Mouse (Mus musculus) urinary bladder, postnatal 4 days (tissue): ENCODE measurements around the gene Apom.
"Not testable (repeated sequence)": the region's sequence is repeated elsewhere in the genome, so short reads cannot be mapped to it uniquely, and the experiment has no call there.

Source experiments
- DNase-seq, 2 experiments: peaks; one replicate each; pipeline ENCODE4 v3.0.0; 2021 to 2022; ENCODE audit warnings: low spot score in 2 of 2

The Apom gene

DNA sequence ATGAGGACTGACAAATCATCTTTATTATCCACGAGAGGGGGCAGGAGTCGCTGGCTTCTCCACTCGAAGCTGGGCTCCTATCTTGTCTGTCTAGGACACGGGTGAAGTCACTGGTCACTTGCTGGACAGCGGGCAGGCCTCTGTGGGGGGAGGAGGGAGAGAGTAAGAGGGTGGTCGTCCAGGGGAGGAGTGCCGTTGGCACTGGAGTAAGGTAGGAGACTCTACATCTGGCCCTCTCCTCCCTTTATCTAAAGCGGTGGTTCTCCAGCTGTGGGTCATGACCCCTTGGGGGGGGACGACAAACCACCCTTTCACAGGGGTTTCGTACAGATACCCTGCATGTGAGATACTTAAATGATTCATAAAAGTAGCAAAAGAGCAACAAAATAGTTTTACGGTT is 2.9 kb downstream of the Apom start:
- DNase-seq: no peak

DNA sequence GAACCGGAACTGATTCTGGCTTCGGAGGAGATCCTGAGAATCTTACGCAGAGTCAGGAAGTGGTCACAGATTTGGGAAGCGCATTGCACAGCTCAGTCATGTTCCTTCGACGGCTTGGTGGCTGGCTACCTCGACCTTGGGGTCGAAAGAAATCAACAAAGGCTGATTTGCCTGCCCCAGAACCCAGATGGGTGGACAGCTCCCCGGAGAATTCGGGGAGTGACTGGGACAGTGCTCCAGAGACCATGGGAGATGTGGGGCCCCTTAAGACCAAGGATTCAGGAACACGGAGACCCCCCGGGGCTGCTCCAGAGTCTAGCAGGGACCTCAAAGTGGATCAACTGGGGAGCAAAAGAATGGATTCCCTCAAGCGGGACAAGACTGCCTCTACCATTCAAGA is 4.8 kb downstream of the Apom start:
- DNase-seq: no peak

DNA sequence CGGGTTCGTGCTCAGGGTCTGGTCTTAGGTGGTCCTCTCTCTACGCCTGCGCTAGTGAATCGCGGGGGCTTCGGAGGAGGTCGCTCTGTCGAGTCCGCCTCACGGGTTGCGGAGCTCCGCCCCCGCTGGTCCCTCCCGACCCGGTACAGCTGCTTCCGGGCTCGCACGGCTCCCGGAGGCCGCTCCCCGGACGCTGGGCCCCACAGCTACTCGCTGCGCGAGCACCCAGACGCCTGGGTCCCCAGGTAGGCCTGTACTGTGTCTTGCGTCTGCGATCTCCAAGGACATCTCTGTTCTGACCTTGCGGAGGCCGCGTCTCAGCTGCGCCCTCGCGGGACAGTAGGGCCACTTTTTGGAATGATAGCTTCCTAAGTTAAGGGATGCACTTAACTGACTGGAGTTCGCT is 5.6 kb downstream of the Apom start, which contains the start of gene D17H6S53E:
Gene D17H6S53E, plus strand, starts transcription at position 168 of the 406 bp plus-strand sequence.
- DNase-seq: peak in 1 of 2 experiments; percentile 72

DNA sequence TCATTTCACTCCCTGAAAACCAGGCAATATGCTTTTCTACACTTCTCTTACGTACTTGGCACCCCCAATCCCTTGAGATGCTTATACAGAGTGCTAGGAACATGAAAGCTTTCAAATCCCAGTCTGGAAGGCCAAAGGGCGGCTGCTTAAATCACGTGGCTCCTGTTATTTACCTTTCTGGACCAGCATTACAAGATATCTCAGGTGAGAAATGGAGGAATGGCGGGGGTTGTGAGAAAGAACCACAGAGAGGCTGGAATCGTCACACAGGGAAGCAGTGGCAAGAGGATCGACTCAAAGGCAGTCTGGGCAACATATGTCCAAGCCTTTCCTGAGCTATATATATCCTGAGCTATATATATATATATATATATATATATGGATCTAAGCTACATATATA is 6.3 kb downstream of the Apom start:
- DNase-seq: no peak

DNA sequence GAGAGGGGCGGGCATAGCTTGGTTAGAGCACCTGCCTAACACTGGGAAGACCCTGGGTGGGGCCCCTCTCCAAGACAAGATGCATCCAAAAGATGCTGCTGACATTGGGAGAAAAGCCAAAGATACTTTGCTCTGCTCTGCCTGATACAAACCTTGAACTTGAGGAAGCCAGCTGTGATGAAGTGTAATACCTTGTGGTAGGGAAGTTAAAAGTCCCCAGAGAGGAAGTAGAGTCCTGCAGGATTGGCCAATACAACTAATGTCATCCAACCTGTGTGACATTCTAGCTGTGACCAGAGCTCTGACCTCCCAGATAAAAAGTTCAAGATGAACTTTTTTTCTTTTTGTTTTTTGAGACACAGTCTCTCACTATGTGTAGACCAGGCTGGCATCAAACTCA is 6.8 kb downstream of the Apom start:
- no peak for DNase-seq

DNA sequence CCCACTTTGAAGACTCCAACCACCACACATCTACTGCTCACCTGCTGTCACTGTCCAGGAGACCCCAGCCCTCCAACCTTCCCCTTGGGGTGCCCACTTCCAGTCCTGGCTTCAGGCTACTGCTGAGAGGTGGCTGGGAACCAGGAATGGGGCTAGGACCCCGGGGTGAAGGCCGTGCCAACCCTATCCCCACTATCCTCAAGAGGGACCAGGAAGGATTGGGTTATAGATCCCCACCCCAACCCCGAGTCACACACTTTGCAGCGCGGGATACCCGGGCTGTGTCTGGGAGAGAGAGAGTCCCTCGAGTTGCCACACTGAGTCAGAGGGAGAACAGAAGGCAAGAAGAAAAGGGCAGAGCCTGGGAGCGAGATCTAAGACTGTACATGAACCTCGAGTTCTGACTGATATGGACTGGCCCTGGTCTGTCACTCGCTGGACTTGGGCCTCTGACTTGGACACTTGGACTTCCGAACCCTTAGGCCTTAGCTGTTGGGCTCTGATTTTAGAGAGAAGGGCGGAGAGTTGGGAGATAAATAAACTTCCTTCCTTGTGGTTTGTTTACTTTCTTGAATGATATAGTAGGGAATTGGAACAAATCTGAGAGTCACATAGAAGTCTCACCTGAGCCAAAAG is 7.5 kb downstream of the Apom start:
- not testable (repeated sequence) for DNase-seq

DNA sequence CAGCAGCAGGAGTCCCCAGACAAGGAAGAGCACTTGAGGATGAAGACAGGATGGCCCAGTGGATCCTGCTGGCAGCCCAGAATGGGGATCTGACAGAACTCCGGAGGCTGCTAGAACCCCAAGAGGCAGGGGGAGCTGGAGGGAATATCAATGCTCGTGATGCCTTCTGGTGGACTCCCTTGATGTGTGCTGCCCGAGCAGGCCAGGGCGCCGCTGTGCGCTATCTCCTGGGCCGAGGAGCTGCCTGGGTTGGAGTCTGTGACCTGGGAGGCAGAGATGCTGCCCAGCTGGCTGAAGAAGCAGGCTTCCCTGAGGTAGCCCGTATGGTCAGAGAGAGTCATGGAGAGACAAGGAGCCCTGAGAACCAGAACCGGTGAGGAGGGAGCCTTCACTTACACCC is 8.6 kb downstream of the Apom start:
- not testable (repeated sequence) for DNase-seq

DNA sequence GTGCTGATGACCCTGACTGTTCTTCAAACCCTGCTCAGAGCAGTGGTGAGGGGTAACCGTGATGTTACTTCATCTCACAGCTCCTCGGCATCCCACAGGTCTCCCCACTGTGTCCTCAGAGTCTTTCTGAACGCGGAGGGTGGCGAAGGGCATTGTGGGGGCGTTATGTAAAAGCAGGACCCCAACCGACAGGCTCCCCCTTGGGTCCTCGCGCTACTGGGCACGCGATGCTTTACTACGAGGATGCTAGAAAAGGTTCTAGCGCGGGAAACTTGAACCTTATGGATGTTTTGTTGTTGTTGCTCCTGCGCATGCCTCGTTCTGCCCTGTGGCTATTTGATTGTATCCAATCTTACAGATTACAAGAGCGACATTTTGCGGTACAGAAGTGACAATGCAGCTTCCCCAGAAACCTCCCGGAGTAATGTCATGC is 10.0 kb downstream of the Apom start, which contains the start of gene Csnk2b:
Gene Csnk2b, minus strand, starts transcription at position 183 of the 433 bp plus-strand sequence.
- DNase-seq: no peak

DNA sequence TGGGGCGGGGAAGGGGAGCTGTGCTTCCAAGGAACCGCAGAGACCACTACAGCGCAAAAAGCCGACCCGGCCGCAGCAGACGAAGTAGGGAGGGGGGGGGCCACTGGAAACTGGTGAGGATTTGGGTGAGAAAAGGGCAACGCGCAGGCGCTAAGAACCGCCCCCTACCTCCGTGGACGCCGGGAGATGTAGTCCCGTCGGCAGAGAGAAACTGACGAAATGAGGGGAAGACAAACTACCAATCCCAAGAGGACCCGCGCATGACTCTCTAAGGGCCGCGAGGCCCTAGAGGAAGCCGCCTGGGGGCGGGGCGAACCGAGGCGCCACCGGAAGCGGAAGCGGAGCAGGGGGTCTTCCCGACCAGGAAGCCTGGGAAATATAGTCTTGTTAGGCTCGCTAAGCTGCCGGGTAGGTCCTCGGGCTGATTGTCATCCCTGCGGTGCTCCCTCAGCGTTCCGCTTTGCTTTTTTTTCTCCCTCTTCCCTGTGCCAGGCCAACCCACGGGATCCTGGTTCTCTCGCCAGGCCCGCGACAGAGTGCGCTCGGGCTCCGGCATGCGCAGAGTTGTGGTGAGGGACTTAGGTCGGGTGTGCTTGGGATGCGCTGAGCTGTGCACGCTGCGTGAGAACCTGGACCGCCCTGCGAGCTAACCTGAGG is 10.6 kb downstream of the Apom start, which contains the start of gene Gpank1:
Gene Gpank1, plus strand, starts transcription at position 313 of the 657 bp plus-strand sequence.
- peak; percentile 98 for DNase-seq

DNA sequence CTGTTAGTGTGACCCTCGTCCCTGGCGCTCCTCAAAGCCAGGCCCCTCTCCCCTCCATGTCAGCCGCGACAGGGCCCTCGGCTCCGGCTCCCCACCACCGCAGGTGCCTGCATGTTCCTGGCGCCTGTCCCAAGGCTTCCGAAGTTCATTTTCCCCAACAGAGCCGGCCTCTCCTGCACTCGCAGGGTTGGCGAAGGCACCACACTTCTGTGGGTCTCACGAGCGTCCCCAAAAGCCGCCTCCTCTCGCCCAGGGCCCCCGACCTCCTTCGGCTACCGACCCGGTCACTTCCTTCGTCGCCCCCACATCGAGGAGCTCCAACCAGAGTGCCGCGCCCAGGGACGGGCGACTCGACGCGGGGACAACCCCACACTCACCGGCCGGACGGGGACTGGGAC is 11.1 kb downstream of the Apom start:
- peak in 1 of 2 experiments; percentile 36 for DNase-seq

DNA sequence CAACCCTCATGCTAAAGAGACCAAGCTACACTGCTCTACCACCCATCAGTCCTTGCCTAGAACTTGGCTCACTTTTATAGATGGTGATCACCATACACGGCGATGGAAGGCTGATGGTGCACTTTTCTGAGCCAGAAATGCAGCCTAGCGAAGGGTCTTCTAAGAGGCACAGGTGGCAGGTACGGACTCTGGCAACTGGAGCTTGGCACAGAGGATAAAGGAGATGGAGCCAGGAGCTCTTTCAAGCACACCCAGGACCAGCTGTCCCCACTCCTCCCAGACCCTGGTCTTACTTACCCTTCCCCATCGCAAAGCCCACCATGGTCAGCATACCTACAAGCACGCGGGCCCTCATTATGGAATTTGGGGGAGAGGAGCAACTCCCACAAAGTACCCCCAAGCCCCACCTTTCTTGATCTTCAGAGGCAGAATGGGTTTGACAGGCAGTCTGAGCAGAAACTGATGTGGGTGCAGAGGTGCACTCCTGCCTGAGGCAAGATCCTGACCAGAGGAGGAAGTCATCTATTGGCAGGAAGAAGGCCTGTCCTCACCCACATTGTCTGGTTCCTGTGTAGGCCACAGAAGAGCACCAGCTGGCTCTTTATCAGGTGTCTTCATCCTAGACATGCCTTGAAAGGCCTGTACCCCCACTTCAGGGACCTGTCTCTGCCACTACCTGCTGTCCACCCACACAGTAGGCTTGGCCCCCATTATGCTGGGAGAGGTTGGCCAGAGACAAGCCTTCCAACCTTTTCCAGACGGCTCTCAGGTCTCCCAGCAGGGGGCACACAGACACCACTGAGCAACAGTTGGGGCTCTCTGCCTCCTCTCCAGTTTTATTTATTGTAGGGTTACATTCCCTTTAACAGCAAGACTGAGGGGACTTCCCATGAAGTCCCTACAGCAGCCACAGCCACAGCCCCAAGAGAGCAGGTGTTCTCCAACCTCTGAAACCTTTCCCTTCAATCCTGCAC is 16.5 kb downstream of the Apom start, which contains the start of gene Ly6g5b:
Gene Ly6g5b, minus strand, starts transcription at position 383 of the 974 bp plus-strand sequence.
- no peak for DNase-seq

DNA sequence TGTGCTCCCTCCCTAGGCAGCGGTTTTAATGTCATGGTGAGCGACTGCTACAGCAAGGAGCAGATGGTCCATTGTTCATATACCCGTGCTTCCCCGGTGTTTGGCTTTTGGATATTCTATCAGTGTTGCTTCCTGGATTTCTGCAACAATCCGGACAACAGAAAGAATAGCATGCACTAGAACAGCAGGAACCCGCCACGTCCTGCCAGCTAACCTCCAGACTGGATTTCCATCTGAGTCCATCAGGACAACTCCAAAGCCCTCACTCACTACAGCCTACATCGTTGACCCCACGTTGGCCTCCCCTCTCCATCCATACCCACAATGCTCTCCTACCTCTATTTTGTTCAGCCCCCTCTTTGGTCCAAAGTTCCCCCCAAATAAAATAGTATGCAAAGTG is 20.1 kb downstream of the Apom start:
- DNase-seq: no peak

DNA sequence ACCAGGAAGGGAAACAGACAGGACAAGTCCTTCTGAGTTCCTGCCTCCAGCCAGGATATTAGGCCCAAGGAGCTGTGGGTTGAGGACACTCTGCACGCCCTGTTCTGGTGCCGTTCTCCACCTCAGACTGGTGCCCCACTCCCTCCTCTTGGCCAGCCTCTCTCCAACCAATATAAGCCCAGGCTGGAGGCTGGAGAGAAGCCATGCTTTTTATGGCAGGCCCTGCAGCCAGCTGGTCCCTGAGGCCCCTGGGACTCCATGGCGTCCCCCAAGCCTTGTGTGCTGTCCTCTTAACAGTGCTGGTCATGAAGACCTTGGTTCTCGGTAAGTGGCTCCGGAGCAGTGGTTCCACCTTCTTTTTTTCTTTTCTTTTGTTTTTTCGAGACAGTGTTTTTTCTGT is 23.8 kb downstream of the Apom start, which contains the start of gene Ly6g5c:
Gene Ly6g5c, plus strand, starts transcription at position 183 of the 400 bp plus-strand sequence.
- DNase-seq: no peak

DNA sequence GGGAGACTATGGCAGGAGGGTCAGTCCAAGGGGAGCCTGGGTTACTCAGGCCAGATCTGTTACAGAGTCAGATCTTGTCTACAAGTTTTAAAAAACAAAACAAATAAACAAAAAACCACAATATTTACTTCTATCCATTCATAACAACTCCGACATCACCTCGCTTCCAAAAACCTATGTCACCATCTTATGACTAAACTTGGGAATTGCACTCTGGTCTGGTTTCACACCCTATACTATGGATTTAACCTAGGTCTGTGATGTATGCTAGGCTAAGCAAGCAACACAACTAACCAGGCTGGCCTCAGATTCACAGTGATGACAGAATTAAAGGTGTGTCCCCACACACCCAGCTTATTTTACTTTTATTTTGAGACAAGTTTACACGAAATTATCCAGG is 25.3 kb downstream of the Apom start:
- no peak for DNase-seq

DNA sequence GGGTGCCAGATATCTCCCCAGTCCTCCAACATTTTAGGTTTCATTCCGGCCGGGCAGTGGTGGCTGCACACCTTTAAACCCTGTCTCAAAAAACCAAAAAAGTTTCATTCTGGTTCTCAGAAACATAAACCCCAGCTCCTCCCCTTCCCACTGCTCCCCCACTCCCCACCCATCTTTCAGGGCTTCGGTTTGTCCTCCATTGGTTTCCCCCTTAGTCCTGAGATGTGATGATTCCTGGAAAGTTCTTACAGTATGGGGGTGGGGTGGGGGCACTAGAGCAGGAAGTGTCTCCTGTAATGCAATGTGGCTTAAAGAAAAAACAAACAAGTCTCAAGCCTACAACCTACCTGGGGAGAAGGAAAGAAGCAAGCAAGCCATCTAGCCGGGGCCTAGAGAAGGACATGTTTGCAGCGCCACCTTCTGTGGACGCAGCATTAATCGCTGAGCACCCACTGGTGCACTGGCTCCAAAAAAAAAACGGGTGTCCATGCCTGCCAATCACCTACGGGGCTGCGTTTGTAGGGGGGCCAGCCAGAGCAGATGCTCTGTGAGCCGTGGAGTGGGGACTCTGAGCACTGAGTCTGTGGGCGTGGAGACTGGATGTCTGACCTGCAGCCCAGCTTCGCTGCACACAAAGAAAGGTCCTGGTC is 26.0 kb downstream of the Apom start:
- no peak for DNase-seq

DNA sequence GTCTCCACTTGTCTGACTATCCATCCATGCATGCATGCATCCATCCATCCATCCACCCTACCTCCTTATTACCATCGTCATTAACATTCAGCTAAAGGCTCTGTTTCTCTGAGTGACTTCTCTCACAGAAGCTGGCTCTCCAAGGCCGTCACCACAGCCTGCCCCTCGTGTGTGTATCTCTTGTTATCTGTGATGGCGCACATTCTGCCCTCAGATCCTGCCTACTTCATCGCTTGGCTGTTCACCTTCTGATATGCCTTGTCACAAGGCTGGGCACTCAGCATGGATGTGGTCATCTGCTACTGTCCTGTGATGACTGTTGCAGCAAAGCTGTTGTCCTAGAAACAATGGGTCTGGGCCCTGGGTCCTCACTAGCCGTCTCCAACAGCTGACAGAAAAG is 27.1 kb downstream of the Apom start:
- no peak for DNase-seq

DNA sequence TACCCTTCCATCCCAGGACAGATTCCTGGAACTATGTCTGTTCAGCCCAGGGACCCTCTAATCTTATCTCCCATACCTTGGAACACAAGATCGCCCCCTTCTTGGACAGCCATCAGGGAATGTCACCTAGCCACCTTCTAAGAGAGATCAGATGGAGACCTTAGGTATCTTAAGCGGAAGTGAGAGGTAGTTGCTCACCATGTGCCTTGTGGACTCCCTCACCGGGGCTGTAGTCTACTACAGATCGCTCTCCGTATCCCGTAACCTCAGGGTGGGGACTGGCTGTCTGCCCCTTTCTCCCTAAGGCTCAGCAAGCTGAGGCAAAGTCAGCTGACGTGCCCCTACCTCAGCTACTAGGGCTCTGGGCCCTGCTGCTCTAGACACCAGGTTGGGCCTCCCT is 27.8 kb downstream of the Apom start:
- no peak for DNase-seq

DNA sequence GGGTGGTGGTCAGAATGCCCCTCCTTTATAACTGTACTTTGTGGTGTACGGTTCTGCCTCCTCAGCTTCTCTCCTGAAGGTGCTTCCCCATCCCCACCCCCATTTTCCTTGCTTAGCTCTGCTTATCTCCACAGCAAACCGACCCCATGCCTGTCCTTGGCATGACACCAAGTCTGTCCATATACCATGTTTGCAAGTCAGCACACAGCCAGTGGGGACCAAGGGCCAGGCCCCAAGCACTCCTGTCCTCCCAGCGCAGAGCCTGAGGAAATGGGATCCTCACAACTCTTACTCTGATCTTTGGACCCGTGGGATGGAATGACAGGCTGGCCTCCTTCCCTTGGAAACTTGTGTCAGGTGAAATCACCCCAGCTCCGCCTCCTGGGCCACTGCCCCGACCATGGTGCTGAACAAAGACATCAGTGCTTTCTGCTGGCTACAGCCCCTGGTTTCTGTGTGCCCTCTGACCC is 28.6 kb downstream of the Apom start:
- no peak for DNase-seq

DNA sequence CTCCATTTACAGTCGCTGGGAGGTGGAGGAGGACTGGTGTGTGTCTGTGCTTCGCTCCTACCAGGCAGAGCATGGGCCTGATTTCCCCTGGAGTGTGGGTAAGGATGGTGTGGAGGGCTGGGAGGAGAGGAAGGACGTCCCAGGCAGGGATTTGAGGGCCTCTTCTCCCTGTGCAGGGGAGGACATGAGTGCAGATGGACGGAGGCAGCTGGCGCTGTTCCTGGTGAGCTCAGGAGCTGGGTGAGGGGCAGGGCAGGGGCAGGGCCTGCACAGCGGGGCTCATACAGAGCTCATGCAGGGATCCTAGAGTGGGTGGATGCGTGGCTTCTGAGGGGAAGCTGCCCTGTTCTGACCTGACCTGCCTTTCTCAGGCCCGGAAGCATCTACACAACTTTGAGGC is 29.6 kb downstream of the Apom start:
- no peak for DNase-seq

DNA sequence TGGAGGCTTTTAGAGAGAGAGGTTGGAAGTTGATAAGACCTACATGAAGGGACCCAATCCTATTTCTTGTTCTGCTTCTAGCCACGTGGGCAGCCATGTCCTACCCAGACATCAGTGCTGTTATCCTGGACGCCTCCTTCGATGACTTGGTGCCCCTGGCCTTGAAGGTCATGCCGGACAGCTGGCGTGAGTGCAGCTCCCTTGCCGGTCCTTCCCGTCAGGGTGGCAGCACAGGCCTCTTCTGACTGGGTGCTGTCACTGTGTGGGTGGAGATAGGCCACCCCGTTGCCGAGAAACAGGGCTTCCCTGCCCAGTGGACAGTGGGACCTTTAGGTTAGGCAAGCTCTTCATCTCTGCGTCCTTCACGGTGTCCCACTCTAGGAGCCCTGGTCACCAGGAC is 30.7 kb downstream of the Apom start:
- no peak for DNase-seq

DNA sequence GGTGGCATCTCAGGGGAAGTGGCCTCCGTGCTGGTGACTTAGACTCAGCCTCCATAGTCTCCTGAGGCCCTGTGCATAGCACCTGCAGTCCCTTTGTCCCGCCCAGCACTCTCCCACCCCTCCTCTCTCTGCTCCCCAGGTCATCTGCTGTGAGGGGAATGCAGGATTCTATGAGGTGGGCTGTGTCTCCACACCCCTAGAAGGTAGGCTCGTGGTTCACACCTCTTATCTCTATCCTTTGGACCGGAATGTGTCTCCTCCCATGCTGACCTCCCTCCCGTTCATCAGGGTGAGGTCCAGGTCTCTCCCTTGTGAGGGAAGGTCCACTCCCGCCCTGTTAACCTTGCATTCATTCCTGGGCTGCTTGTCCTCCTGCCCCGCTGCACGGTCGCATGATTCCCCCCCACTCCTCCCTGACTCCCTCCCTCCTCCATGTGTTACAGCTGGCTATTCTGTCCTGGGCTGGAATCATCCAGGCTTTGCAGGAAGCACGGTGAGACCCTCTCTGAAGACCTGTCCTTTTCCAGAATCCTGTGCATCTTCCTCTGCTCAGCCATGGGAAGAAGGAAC is 31.6 kb downstream of the Apom start:
- DNase-seq: no peak
